Mouse (Mus musculus): ENCODE measurements around the gene Diexf. TPM values are rescaled to one million over a fixed set of nuclear protein-coding genes. Genes with fewer than 3 reads are reported as not detected.
A peak's percentile ranks its signal among the peaks of the same experiment; 100 is the strongest.

Diexf gene
- total RNA-seq, 2 experiments from 2014 or later: 7.0 to 10.8 TPM

GRCm38 (mm10) chr1:193090211-193090871, 39.7 kb downstream of the Diexf start:
- peak; percentile 68 to 70 for DNase-seq
- intact Hi-C loops (cut with DNase I): no loop called here

GRCm38 (mm10) chr1:193089683-193090082, 40.4 kb downstream of the Diexf start:
- intact Hi-C loops (cut with DNase I): no loop called here
- no peak for DNase-seq

- no peak for DNase-seq
- intact Hi-C loops (cut with DNase I): no loop called here
Observed at GRCm38 (mm10) chr1:193089211-193089610, 40.9 kb downstream of the Diexf start.

- intact Hi-C loops (cut with DNase I): no loop called here
- peak; percentile 51 to 56 for DNase-seq
Observed at GRCm38 (mm10) chr1:193086842-193087476, 43.1 kb downstream of the Diexf start.

- no peak for DNase-seq
- intact Hi-C loops (cut with DNase I): no loop called here
Observed at GRCm38 (mm10) chr1:193086111-193086841, 43.8 kb downstream of the Diexf start.

- no peak for DNase-seq
Observed at GRCm38 (mm10) chr1:193085541-193086020, 44.5 kb downstream of the Diexf start.

GRCm38 (mm10) chr1:193084016-193084415, 46.1 kb downstream of the Diexf start:
- intact Hi-C loops (cut with DNase I): no loop called here

More at GRCm38 (mm10) chr1:193085541-193086020, 44.5 kb downstream of the Diexf start:
- intact Hi-C loops (cut with DNase I): no loop called here

GRCm38 (mm10) chr1:193083051-193083450, 47.0 kb downstream of the Diexf start:
- no peak for DNase-seq
- intact Hi-C loops (cut with DNase I): no loop called here

More at GRCm38 (mm10) chr1:193084016-193084415, 46.1 kb downstream of the Diexf start:
- no peak for DNase-seq

GRCm38 (mm10) chr1:193082311-193082921, 47.7 kb downstream of the Diexf start:
- intact Hi-C loops (cut with DNase I): no loop called here
- DNase-seq: no peak

GRCm38 (mm10) chr1:193062618-193063017, 67.5 kb downstream of the Diexf start:
- DNase-seq: no peak
- intact Hi-C loops (cut with DNase I): no loop called here

GRCm38 (mm10) chr1:193060167-193060566, 69.9 kb downstream of the Diexf start:
- DNase-seq: no peak
- intact Hi-C loops (cut with DNase I): no loop called here

- no peak for DNase-seq
- intact Hi-C loops (cut with DNase I): no loop called here
Observed at GRCm38 (mm10) chr1:193059596-193059995, 70.5 kb downstream of the Diexf start.

GRCm38 (mm10) chr1:193054401-193054800, 75.7 kb downstream of the Diexf start:
- no peak for DNase-seq
- intact Hi-C loops (cut with DNase I): no loop called here

GRCm38 (mm10) chr1:193053065-193053464, 77.0 kb downstream of the Diexf start:
- intact Hi-C loops (cut with DNase I): no loop called here
- DNase-seq: no peak

GRCm38 (mm10) chr1:193047616-193048015, 82.5 kb downstream of the Diexf start:
- no peak for DNase-seq

GRCm38 (mm10) chr1:193042760-193043295, 87.2 kb downstream of the Diexf start:
- no peak for DNase-seq
- intact Hi-C loops (cut with DNase I): no loop called here

More at GRCm38 (mm10) chr1:193047616-193048015, 82.5 kb downstream of the Diexf start:
- intact Hi-C loops (cut with DNase I): no loop called here

Other genes starting within 250 kb of the Diexf start
- gene Syt14, start 94.5 kb downstream of the Diexf start, total RNA-seq (2021): under 1 TPM; 0.12 to 0.15 TPM
- 1 to 10 TPM; 4.1 to 4.6 TPM for gene Irf6, start 22.8 kb upstream of the Diexf start, total RNA-seq (2021)
- 1 to 10 TPM; 5.5 to 6.1 TPM for gene A130010J15Rik, start 37.8 kb upstream of the Diexf start, total RNA-seq (2021)
- gene Traf3ip3, start 71.4 kb upstream of the Diexf start, total RNA-seq (2021): 1 to 10 TPM; 1.6 to 2.6 TPM
- 10 to 100 TPM in 1 of 2 experiments, 1 to 10 TPM in 1; 9.0 to 12.2 TPM for gene Lamb3, start 77.4 kb upstream of the Diexf start, total RNA-seq (2021)
- gene Hsd11b1, start 133.8 kb upstream of the Diexf start, total RNA-seq (2021): 1 to 10 TPM; 1.1 to 1.3 TPM
- gene G0s2, start 142.9 kb upstream of the Diexf start, total RNA-seq (2021): 10 to 100 TPM; 51.2 to 51.4 TPM
- 1 to 10 TPM; 1.4 to 1.6 TPM for gene Camk1g, start 240.0 kb upstream of the Diexf start, total RNA-seq (2021)

Measured in heart, postnatal 10 days (tissue).